Mouse (Mus musculus) midbrain, embryonic 13.5 days (tissue): Measurements from ENCODE around the gene Zfp280c. TPM values are rescaled to one million over a fixed set of nuclear protein-coding genes. Genes with fewer than 3 reads are reported as not detected.

ENCODE experiments used
- ATAC-seq: fragments of 200-750 bp; cut with Nextera tagmentation; 2 replicates; pipeline ENCODE4 v1.8.0; 2017; ENCODE audit warnings: mild to moderate bottlenecking, moderate TSS enrichment, moderate library complexity
- H3K27ac ChIP-seq: fragments of 300-500 bp; sonication (generic); 2 replicates; pipeline ENCODE4 v1.5.1; 2015; ENCODE audit warnings: inconsistent platforms, mild to moderate bottlenecking, moderate library complexity
- H3K27me3 ChIP-seq: fragments of 300-500 bp; sonication (generic); 2 replicates; pipeline ENCODE4 v1.6.1; 2015; ENCODE audit warnings: mild to moderate bottlenecking, inconsistent platforms
- H3K36me3 ChIP-seq: fragments of 300-500 bp; sonication (generic); 2 replicates; pipeline ENCODE4 v1.6.1; 2015; ENCODE audit warnings: mild to moderate bottlenecking, inconsistent platforms
- H3K4me1 ChIP-seq: fragments of 300-500 bp; sonication (generic); replicated peaks from 2 replicates; pipeline ENCODE4 v1.6.1; 2015; ENCODE audit warnings: inconsistent platforms
- H3K4me2 ChIP-seq: fragments of 300-500 bp; sonication (generic); replicated peaks from 2 replicates; pipeline ENCODE4 v1.6.1; 2015; ENCODE audit warnings: moderate library complexity, mild to moderate bottlenecking, inconsistent platforms
- H3K4me3 ChIP-seq: fragments of 300-500 bp; sonication (generic); replicated peaks from 2 replicates; pipeline ENCODE4 v1.5.1; 2015; ENCODE audit warnings: mild to moderate bottlenecking, inconsistent platforms
- H3K9ac ChIP-seq: fragments of 300-500 bp; sonication (generic); replicated peaks from 2 replicates; pipeline ENCODE4 v1.6.1; 2015; ENCODE audit warnings: mild to moderate bottlenecking, inconsistent platforms
- H3K9me3 ChIP-seq: fragments of 300-500 bp; sonication (generic); 2 replicates; pipeline ENCODE4 v1.6.1; 2016; ENCODE audit warnings: mild to moderate bottlenecking, inconsistent platforms
- WGBS: fragments of 180-500 bp; shearing (Covaris S2); methylation state at CpG from one replicate; pipeline ENCODE4 v1.1.7; 2015; 5-methylcytosine and 5-hydroxymethylcytosine counted together
- polyA plus RNA-seq: library from polyadenylated mRNA; unstranded; fragments of >200 nt; fragmentation: Nextera tagmentation; extraction: Ambion mirVana; gene quantifications from 2 replicates; pipeline ENCODE4 v1.2.1, GENCODE M21; 2015

The Zfp280c gene
- polyA plus RNA-seq, 1 experiment from 2014 or later: 12.4 TPM

DNA sequence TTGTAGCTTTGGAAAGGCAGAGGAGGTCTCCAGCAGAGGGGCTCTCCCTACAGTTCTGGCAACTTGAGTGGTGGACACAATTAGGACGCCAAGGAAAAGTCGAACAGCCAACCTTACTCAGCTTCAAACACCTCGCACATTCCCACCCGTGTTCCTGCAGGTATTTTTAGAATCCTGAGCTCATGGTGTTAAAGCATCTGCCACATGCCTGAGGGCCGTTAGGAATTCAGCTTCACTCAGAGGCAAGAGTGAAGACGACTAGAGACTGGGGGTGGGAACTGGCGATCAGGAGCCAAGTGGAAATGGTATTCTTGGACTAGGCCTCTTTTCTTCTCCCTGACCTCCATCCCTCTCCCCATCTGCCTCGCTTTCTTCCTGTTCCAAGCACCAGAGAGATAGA is 68.4 kb downstream of the Zfp280c start:
- WGBS: 76% methylated on average over 8 of the region's 8 CpGs
- no peak overlapping the region for H3K27ac ChIP-seq

DNA sequence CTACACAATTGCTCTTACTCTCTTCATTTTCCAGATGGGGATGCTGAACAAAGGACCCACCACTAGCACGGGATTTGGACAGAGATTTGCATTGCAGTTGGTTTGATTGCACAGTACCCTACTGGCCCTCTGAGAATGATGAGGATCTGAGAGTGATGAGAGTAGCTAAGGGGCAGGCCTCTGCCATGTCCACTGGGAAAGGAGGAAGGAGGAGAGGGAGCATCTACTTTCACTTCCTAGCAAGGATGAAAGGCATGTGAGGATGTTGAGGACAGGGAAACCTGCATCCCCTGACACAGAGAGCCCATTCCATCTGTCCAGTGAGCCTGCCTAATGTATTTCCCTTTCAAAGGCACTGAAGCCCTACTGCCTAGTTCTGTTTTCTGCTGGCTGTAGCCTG is 69.0 kb downstream of the Zfp280c start:
- Histone ChIP-seq H3K9ac (no peak overlapping the region), H3K9me3 (no peaks in the 10 kb centered on the region), H3K4me3 (no peak overlapping the region), H3K36me3 (peaks cover 5% of the 10 kb centered on the region), H3K27ac (no peak overlapping the region), H3K4me1 (peaks cover 26% of the 10 kb centered on the region), H3K4me2 (no peak overlapping the region), H3K27me3 (no peaks in the 10 kb centered on the region)
- WGBS: 58% methylated on average over 1 of the region's 1 CpGs
- ATAC-seq: no peak

More for the DNA sequence above, 68.4 kb downstream of the Zfp280c start:
- H3K4me2 ChIP-seq: no peak overlapping the region
- H3K9me3 ChIP-seq: no peaks in the 10 kb centered on the region
- no peak for ATAC-seq
- H3K4me1 ChIP-seq: peaks cover 24% of the 10 kb centered on the region
- H3K4me3 ChIP-seq: no peak overlapping the region
- peaks cover 5% of the 10 kb centered on the region for H3K36me3 ChIP-seq
- no peak overlapping the region for H3K9ac ChIP-seq
- no peaks in the 10 kb centered on the region for H3K27me3 ChIP-seq

DNA sequence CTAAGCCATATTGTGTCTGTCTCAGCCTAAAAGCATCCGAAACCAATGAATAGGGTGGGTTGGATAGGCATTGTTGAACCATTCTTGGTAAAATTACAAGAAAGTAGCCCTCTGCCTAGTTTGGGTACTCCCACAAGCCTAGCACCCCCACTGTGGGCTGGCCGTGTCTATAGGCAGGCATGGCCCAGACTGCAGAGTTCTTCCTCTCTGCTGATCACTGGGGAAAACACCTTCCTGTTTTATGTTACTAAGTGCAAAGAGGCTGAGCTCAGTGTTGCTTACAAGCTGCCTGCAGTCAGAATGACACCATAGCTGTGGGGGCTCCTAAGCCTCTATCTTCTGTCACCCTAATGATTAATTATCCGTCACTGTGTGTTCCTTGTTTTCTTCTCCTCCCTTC is 70.8 kb downstream of the Zfp280c start:
- no peaks in the 10 kb centered on the region for H3K27me3 ChIP-seq
- H3K4me2 ChIP-seq: peak overlapping the region; percentile 72
- H3K9me3 ChIP-seq: no peaks in the 10 kb centered on the region
- H3K9ac ChIP-seq: no peak overlapping the region
- no peaks in the 10 kb centered on the region for H3K36me3 ChIP-seq
- peaks cover 26% of the 10 kb centered on the region for H3K4me1 ChIP-seq
- no peak for ATAC-seq
- WGBS: 67% methylated on average over 3 of the region's 3 CpGs
- H3K27ac ChIP-seq: no peak overlapping the region
- peak overlapping the region; percentile 16 for H3K4me3 ChIP-seq

DNA sequence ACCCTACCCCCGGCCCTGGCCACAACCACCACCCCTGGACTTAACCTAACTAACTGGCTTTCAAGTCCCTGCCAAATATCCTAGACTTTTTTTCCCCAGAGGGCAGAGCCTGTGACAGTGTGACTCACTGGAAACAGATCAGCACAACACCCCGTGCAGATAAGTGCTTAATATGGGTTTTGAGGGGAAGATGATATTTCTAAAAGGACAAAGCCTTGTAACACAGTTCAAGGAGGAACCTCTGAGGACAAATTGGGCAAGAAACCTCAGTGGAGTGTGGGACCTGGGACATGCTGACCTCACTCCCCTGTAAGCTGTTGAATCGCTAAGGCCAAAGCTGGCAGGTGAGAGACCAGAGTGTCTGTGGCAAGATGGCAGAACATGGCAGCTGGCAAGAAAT is 72.7 kb downstream of the Zfp280c start:
- Histone ChIP-seq H3K27ac (no peak overlapping the region), H3K4me1 (peaks cover 26% of the 10 kb centered on the region), H3K9ac (no peak overlapping the region), H3K36me3 (no peaks in the 10 kb centered on the region), H3K4me3 (peak overlapping the region; percentile 51), H3K27me3 (no peaks in the 10 kb centered on the region), H3K4me2 (peak overlapping the region; percentile 72), H3K9me3 (no peaks in the 10 kb centered on the region)
- 82% methylated on average over 3 of the region's 3 CpGs for WGBS
- ATAC-seq: no peak

DNA sequence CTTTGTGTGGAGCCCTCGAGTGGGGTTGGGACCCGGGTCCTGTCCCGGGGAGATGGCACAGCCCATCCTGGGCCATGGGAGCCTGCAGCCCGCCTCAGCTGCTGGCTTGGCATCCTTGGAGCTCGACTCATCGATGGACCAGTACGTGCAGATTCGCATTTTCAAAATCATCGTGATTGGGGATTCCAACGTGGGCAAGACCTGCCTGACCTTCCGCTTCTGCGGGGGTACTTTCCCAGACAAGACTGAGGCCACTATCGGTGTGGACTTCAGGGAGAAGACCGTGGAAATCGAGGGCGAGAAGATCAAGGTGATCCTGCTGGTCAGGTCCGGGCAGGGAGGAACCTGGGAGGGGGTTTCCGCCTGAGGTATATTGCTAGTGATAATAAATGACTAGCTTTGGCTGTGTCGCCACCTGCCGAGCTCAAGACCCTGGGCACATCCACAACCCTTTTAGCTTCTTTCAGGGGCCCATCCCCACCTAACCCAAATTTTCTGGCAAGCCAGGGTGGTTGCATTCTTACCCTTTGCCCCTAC is 74.7 kb downstream of the Zfp280c start:
- Histone ChIP-seq H3K4me3 (peak overlapping the region; percentile 51), H3K4me1 (peaks cover 26% of the 10 kb centered on the region), H3K9me3 (no peaks in the 10 kb centered on the region), H3K27me3 (no peaks in the 10 kb centered on the region), H3K36me3 (no peaks in the 10 kb centered on the region), H3K27ac (peak overlapping the region; percentile 94), H3K9ac (peak overlapping the region; percentile 78), H3K4me2 (peak overlapping the region; percentile 72)
- 26% methylated on average over 20 of the region's 20 CpGs for WGBS
- no peak for ATAC-seq

DNA sequence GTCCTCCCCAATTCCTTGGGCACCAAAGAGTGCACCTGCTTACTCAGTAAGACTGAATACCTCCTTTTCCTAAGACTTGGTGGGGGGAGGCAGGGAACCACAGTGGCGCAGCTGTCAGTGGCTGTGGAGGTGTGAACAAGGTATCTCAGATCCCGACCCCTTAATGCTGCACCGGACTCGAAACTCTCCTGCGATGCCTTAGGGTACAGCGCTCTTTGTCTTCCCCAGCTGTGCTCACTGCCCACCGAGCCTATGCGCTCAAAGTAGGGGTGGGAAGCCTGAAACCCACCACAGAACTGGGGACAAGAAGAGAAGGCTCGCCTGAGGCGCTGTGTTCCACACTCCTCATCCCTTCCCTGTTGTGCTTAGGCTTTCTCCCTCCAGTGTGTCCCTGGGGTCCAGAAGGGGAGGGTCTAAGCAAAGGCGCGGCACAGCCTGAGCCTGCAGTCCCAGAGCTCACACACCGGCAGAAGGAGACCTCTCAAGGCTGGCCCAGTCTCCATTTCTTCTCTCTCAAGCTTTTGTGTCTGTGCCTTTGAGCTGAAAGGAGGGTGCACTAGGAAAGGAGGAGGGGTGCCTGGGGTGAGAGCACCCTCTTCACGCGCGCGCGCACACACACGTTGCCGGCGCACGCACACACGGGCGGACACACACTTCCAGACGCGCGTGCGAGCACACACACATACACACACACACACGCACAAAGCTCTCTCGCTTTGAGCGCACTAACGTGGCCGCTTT is 75.3 kb downstream of the Zfp280c start, which contains the start of gene Rab33a:
TSS of gene Rab33a (plus strand) at position 478 of the 741 bp plus-strand sequence.
- Histone ChIP-seq H3K9me3 (no peaks in the 10 kb centered on the region), H3K27ac (peak within 1 kb of the TSS; percentile 94), H3K4me1 (peaks cover 26% of the 10 kb centered on the region), H3K27me3 (no peaks in the 10 kb centered on the region), H3K36me3 (no peaks in the 10 kb centered on the region), H3K9ac (peak within 1 kb of the TSS; percentile 78), H3K4me2 (peak within 1 kb of the TSS; percentile 72), H3K4me3 (peak within 1 kb of the TSS; percentile 51)
- ATAC-seq: peak; percentile 82
- 34% methylated on average over 33 of the region's 33 CpGs for WGBS

DNA sequence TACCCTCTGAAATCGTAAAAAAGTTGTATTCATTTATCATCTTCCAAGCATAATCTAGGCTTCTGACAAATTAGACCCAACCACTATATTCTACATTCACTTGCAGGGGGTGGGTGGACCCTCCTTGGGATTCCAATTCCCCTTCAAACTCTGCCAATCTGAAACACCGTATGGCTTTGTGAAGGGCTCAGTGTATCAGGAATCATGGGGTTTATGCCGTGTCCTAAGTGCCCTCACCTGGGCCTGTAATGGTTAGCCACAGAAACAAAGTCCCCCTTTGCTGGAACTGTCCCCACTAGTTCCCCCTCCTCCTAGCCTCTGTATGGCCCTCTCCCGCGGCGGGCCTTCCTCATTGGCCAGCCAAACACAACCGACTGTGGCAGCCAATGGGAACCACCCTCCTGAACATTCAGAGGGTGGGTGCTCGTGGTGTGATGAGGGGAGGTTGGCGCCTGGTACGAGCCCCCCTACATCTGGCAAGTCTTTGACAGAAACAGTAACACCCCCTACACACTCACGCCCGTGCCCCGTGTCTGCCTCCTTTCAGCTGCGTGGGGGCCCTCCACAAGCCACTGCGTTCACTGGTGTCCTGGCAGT is 76.0 kb downstream of the Zfp280c start:
- H3K4me3 ChIP-seq: peak overlapping the region; percentile 51
- peak overlapping the region; percentile 72 for H3K4me2 ChIP-seq
- no peaks in the 10 kb centered on the region for H3K36me3 ChIP-seq
- no peaks in the 10 kb centered on the region for H3K9me3 ChIP-seq
- WGBS: 30% methylated on average over 15 of the region's 15 CpGs
- peak overlapping the region; percentile 94 for H3K27ac ChIP-seq
- peak; percentile 96 for ATAC-seq
- H3K4me1 ChIP-seq: peaks cover 22% of the 10 kb centered on the region
- no peaks in the 10 kb centered on the region for H3K27me3 ChIP-seq
- H3K9ac ChIP-seq: peak overlapping the region; percentile 78

DNA sequence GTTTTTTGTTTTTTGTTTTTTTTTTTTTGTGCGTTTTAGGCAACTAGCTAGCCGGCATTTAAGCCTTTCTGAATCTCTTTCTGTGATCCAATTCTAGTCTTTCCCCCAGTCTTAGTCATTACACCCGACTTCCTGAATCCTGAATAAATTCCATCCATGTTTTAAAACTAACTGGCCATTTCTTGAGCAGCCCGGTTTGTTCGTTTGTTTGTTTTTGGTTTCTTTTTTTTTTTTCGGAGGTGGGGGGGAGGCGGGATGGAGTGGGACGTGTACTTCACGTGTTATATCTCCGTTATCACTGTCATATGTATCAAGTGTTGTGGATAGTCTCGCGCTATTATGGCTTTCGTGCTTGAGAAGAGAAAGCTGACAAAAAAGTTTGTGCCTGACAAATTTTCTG is 80.5 kb downstream of the Zfp280c start:
- no peak overlapping the region for H3K9ac ChIP-seq
- peak overlapping the region; percentile 54 for H3K4me3 ChIP-seq
- H3K4me2 ChIP-seq: peak overlapping the region; percentile 62
- H3K4me1 ChIP-seq: peaks cover 7% of the 10 kb centered on the region; the same call in 1 of the 2 replicates
- H3K36me3 ChIP-seq: no peaks in the 10 kb centered on the region
- 19% methylated on average over 13 of the region's 13 CpGs for WGBS
- H3K9me3 ChIP-seq: no peaks in the 10 kb centered on the region
- H3K27me3 ChIP-seq: no peaks in the 10 kb centered on the region
- ATAC-seq: no peak
- H3K27ac ChIP-seq: no peak overlapping the region

DNA sequence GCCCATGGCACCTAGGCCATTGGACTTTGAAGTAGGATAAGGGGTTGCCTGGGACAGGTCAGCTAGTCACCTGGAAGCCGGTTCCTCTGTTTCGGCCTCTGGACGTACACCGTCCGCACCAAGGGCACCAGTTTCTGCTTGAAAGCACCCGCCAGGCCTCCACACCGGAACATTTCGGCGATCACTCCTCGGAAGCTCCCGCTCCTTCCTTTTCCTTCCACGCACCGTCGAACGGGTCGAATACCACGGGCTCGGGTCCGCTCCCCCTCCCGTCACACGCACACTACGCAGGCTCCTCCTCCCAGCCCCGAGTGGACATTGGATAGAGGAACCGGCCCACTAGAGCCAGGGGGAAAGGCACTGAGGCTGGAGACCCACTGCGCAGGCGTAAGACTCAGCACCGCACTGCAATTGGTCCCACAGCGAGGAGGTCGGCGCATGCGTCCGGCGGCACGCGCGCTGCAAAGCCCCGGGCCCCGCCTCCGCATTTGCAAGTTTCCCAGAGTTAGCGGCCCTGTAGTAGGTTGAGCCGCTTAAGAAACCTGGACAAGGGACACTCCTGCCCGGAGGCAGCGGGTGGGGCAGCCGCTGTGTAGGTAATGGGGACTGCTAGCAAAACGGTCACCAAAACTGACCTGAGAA is 81.0 kb downstream of the Zfp280c start, which contains the start of gene Aifm1:
TSS of gene Aifm1 (minus strand) at position 398 of the 642 bp plus-strand sequence.
- Histone ChIP-seq H3K9ac (peak within 1 kb of the TSS; percentile 69), H3K4me2 (peak within 1 kb of the TSS; percentile 62), H3K9me3 (no peaks in the 10 kb centered on the region), H3K4me3 (peak within 1 kb of the TSS; percentile 54), H3K27me3 (no peaks in the 10 kb centered on the region), H3K4me1 (peaks cover 7% of the 10 kb centered on the region; the same call in 1 of the 2 replicates), H3K36me3 (no peaks in the 10 kb centered on the region), H3K27ac (0 out of 2 replicates have a peak within 1 kb of the TSS, but pooled peaks have one; percentile 21)
- ATAC-seq: peak; percentile 98
- WGBS: 26% methylated on average over 45 of the region's 45 CpGs

DNA sequence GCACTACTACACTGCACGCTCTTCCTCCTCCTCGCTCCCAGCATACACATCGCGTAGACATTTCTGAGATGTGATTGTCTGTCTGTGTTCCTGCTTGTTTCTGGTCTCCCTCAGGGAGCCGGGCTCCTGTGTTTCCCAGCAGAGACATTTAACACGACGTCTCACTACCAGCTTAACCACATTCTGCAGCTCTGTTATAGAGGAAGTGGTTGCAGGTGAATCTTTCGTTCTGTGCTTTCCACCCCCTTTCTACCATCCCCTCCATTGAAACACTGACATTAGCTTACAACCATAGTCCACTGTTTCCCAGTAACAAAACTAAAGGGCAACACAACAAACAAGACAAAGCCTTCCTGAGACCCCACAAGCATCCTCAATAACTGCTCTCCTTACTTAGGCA is 100.5 kb downstream of the Zfp280c start:
- no peaks in the 10 kb centered on the region for H3K4me1 ChIP-seq
- H3K36me3 ChIP-seq: peaks cover 30% of the 10 kb centered on the region
- ATAC-seq: no peak
- H3K4me3 ChIP-seq: no peak overlapping the region
- H3K27me3 ChIP-seq: no peaks in the 10 kb centered on the region
- no peak overlapping the region for H3K9ac ChIP-seq
- no peak overlapping the region for H3K4me2 ChIP-seq
- H3K9me3 ChIP-seq: no peaks in the 10 kb centered on the region
- no peak overlapping the region for H3K27ac ChIP-seq
- 97% methylated on average over 8 of the region's 8 CpGs for WGBS
